Mouse (Mus musculus) liver, embryonic 16.5 days (tissue): ENCODE measurements around the gene Rasgef1b. TPM values are rescaled to one million over a fixed set of nuclear protein-coding genes. Genes with fewer than 3 reads are reported as not detected.

ENCODE experiments used
- ATAC-seq: fragments of 200-750 bp; cut with Nextera tagmentation; 2 replicates; pipeline ENCODE4 v1.8.0; 2017; ENCODE audit warnings: low read depth, mild to moderate bottlenecking, moderate number of reproducible peaks, moderate library complexity
- H3K27ac ChIP-seq: fragments of 300-500 bp; sonication (generic); 2 replicates; pipeline ENCODE4 v1.5.1; 2014; ENCODE audit warnings: mild to moderate bottlenecking, low read length
- H3K27me3 ChIP-seq: fragments of 300-500 bp; sonication (generic); 2 replicates; pipeline ENCODE4 v1.6.1; 2014; ENCODE audit warnings: low read depth, low read length, mixed read lengths; ENCODE audit not compliant: control insufficient read depth, insufficient read depth
- H3K36me3 ChIP-seq: fragments of 300-500 bp; sonication (generic); 2 replicates; pipeline ENCODE4 v1.6.1; 2014; ENCODE audit warnings: mild to moderate bottlenecking; ENCODE audit not compliant: control insufficient read depth, insufficient read depth
- H3K4me1 ChIP-seq: fragments of 300-500 bp; sonication (generic); 2 replicates; pipeline ENCODE4 v1.6.1; 2014; ENCODE audit warnings: low read depth, low read length, mixed read lengths; ENCODE audit not compliant: control insufficient read depth
- H3K4me2 ChIP-seq: fragments of 300-500 bp; sonication (generic); 2 replicates; pipeline ENCODE4 v1.6.1; 2014; ENCODE audit warnings: low read depth, low read length, mixed read lengths
- H3K4me3 ChIP-seq: fragments of 300-500 bp; sonication (generic); 2 replicates; pipeline ENCODE4 v1.5.1; 2014; ENCODE audit warnings: low read depth, mild to moderate bottlenecking, low read length
- H3K9ac ChIP-seq: fragments of 300-500 bp; sonication (generic); 2 replicates; pipeline ENCODE4 v1.6.1; 2014; ENCODE audit warnings: low read depth, low read length
- H3K9me3 ChIP-seq: fragments of 300-500 bp; sonication (generic); replicated peaks from 2 replicates; pipeline ENCODE4 v1.6.1; 2016; ENCODE audit warnings: low read length; ENCODE audit not compliant: control insufficient read depth
- WGBS: fragments of 180-500 bp; shearing (Covaris S2); extraction: QIAGEN DNeasy Blood & Tissue Kit; methylation state at CpG from one replicate; pipeline ENCODE4 v1.1.7; 2014; ENCODE audit not compliant: insufficient replicate concordance; 5-methylcytosine and 5-hydroxymethylcytosine counted together
- polyA plus RNA-seq: library from polyadenylated mRNA; unstranded; fragments of >200 nt; fragmentation: Nextera tagmentation; extraction: Ambion mirVana; gene quantifications from 2 replicates; pipeline ENCODE4 v1.2.1, GENCODE M21; 2015

Rasgef1b gene
- polyA plus RNA-seq, 1 experiment from 2014 or later = 11.5 TPM

DNA sequence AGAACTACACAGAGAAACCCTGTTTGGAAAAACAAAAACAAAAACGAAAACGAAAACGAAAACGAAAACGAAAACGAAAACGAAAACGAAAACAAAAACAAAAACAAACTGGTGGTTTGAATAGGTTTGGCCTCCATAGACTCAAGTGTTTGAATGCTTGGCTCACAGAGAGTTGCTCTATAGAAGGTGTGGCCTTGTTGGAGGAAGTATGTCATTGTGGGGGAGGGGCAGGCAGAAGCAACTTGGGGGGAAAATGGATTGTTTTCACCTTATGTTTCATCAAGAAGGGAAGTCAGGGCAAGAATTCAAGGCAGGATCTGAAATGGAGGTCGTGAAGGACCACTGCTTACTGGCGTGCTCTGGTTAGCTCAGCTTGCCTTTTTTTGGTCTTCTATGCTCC, 386.3 kb downstream of the Rasgef1b start:
- Histone ChIP-seq H3K36me3 (no peaks in the 10 kb centered on the region), H3K27ac (no peak overlapping the region), H3K9me3 (no peaks in the 10 kb centered on the region), H3K9ac (no peak overlapping the region), H3K4me2 (no peak overlapping the region), H3K4me3 (no peak overlapping the region), H3K27me3 (no peaks in the 10 kb centered on the region), H3K4me1 (no peaks in the 10 kb centered on the region; the same call in 1 of the 2 replicates)
- no peak for ATAC-seq
- WGBS = 80% methylated on average over 10 of the region's 10 CpGs

DNA sequence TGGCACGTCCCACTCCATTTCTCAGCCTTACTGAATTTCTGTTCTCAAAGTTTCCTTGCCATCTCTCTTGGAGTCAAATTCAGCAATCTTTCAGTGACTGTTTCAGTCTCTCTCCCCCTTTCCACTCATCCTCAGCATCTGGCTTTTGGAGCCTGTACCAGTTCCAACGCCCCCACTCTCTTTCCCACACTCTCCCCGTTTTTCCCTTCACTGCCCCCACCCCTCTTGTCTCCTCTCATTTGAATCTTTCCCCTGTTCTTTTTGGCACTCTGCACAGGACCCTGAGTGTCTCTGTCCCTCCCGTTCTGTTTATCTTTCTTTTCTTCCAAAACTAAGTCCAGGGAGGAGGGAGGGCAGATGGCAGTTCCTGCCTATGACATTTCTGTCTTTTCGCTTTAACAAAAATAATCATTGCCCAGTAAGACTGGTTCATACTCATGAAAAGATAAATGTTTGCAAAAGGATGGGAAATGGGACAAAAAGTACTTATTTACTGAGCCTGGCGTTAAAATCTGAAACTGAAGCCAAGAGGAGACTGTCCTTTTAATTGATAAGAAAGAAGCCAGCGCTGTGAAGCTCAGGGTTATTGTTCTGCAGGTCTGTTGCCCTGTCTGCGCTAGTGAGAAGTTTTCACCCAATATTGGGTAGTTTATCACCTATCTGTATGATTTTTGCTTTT, 388.4 kb downstream of the Rasgef1b start:
- Histone ChIP-seq H3K9ac (no peak overlapping the region), H3K27ac (peak overlapping the region; percentile 17; the same call in 1 of the 2 replicates), H3K4me2 (peak overlapping the region; percentile 47; the same call in 1 of the 2 replicates), H3K4me1 (no peaks in the 10 kb centered on the region; the same call in 1 of the 2 replicates), H3K36me3 (no peaks in the 10 kb centered on the region), H3K27me3 (no peaks in the 10 kb centered on the region), H3K4me3 (no peak overlapping the region), H3K9me3 (no peaks in the 10 kb centered on the region)
- ATAC-seq = no peak
- 67% methylated on average over 8 of the region's 8 CpGs for WGBS

DNA sequence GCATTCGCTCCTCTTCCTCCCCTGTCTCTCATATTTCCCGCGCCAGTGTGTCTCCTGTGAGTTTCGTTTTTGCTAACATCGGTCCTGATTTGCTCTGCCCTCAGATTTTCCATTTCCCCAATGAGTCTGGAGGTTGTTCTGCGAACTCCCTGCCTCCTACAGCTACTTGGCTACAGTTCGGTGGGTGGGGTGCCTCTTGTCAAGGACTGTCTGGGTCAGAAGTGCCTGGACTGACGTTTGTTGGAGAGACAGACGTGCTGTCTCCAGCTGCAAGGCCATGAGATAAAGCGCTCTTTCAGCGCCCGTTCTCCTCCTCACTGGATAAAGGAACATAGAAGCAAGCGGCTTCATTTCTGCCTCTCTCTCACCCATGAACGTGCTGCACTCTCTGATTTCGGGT, 389.1 kb downstream of the Rasgef1b start:
- Histone ChIP-seq H3K4me3 (peak overlapping the region; percentile 19), H3K9ac (0 out of 2 replicates have a peak overlapping the region, but pooled peaks have one; percentile 16), H3K4me2 (peak overlapping the region; percentile 47), H3K27ac (peak overlapping the region; percentile 17; the same call in 1 of the 2 replicates), H3K27me3 (no peaks in the 10 kb centered on the region), H3K4me1 (no peaks in the 10 kb centered on the region; the same call in 1 of the 2 replicates), H3K9me3 (no peaks in the 10 kb centered on the region), H3K36me3 (no peaks in the 10 kb centered on the region)
- ATAC-seq = peak; percentile 67
- WGBS = 35% methylated on average over 15 of the region's 15 CpGs

DNA sequence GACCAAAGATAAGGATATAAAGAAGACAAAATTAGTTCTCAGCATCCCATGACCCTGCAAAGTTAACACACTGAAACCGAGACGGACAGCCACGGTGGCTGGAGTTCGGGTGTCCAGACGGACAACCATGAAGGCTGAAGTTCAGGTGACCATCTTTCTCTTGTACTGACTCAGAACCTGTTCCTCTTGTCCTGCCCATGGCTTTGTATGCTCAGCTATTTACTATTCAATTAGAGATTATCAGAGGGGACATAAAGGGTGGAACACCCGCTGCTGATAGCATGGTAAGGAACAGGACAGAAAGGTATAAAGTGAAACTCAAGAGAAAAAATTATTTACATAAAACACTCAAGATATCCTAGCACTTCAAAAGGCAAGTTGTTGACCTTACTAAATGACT, 390.0 kb downstream of the Rasgef1b start:
- H3K4me1 ChIP-seq = no peaks in the 10 kb centered on the region; the same call in 1 of the 2 replicates
- H3K9me3 ChIP-seq = no peaks in the 10 kb centered on the region
- H3K27ac ChIP-seq = no peak overlapping the region
- H3K36me3 ChIP-seq = no peaks in the 10 kb centered on the region
- ATAC-seq = no peak
- H3K4me3 ChIP-seq = no peak overlapping the region
- 77% methylated on average over 6 of the region's 6 CpGs for WGBS
- no peak overlapping the region for H3K4me2 ChIP-seq
- H3K9ac ChIP-seq = no peak overlapping the region
- H3K27me3 ChIP-seq = no peaks in the 10 kb centered on the region

GRCm38 (mm10) chr5:99336427-99336826, 392.4 kb downstream of the Rasgef1b start:
- H3K4me3 ChIP-seq = no peak overlapping the region; the same call in 1 of the 2 replicates
- H3K9ac ChIP-seq = no peak overlapping the region
- H3K4me1 ChIP-seq = no peaks in the 10 kb centered on the region; the same call in 1 of the 2 replicates
- no peaks in the 10 kb centered on the region for H3K27me3 ChIP-seq
- no peak overlapping the region for H3K27ac ChIP-seq
- WGBS = 18% methylated on average over 11 of the region's 11 CpGs
- H3K4me2 ChIP-seq = no peak overlapping the region
- ATAC-seq = peak; percentile 30
- no peaks in the 10 kb centered on the region for H3K36me3 ChIP-seq
- H3K9me3 ChIP-seq = no peaks in the 10 kb centered on the region

GRCm38 (mm10) chr5:99334017-99334416, 394.8 kb downstream of the Rasgef1b start:
- Histone ChIP-seq H3K27ac (no peak overlapping the region), H3K9ac (no peak overlapping the region), H3K4me1 (no peaks in the 10 kb centered on the region), H3K9me3 (no peaks in the 10 kb centered on the region), H3K27me3 (no peaks in the 10 kb centered on the region), H3K4me3 (no peak overlapping the region), H3K36me3 (no peaks in the 10 kb centered on the region), H3K4me2 (no peak overlapping the region)
- ATAC-seq = no peak
- 45% methylated on average over 5 of the region's 5 CpGs for WGBS

DNA sequence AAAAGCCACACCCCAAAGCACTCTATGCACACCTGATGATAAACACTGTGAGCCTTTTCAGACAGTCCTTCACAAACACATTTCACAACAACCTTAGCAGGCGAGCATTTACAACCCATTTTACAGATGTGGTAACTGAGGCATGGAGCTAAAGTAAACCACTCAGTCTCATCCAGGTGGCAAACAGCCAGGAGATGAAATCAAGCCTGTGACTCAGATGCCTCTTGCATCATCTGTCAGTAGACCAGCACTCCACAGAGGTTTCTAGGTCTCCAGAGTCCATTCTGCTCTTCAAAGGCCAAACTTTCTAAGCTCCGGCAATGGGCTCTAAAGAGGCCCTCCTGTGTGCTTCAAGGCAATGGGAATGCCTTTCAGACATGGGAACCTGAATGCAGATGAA, 396.8 kb downstream of the Rasgef1b start:
- 67% methylated on average over 2 of the region's 2 CpGs for WGBS
- Histone ChIP-seq H3K36me3 (no peaks in the 10 kb centered on the region), H3K9ac (no peak overlapping the region), H3K4me1 (no peaks in the 10 kb centered on the region), H3K4me3 (no peak overlapping the region), H3K9me3 (no peaks in the 10 kb centered on the region), H3K27me3 (no peaks in the 10 kb centered on the region), H3K4me2 (no peak overlapping the region), H3K27ac (no peak overlapping the region)
- no peak for ATAC-seq

GRCm38 (mm10) chr5:99329065-99329464, 399.8 kb downstream of the Rasgef1b start:
- H3K27ac ChIP-seq = no peak overlapping the region
- H3K36me3 ChIP-seq = no peaks in the 10 kb centered on the region
- H3K9me3 ChIP-seq = no peaks in the 10 kb centered on the region
- ATAC-seq = no peak
- no peak overlapping the region for H3K9ac ChIP-seq
- no peak overlapping the region for H3K4me2 ChIP-seq
- H3K4me3 ChIP-seq = no peak overlapping the region
- WGBS = 51% methylated on average over 6 of the region's 6 CpGs
- no peaks in the 10 kb centered on the region for H3K27me3 ChIP-seq
- H3K4me1 ChIP-seq = no peaks in the 10 kb centered on the region

DNA sequence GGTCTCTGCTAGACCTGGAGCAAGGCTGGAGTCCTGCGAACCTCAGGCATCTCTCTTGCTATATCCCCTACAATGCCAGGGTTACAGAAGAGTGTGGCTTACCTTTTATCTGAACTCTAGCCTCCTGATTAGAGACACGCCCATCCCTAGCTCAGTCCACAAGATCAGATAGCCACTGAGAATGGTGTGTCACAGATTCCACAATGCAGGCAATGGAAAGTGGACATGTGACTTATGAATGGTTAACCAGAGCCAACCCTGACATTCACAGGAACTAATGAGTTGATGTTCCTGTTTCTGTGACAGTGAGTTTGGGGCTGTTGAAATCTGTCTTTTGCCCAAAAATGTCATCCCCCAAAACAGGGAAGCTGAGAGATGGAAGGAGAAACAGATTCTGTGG, 401.8 kb downstream of the Rasgef1b start:
- Histone ChIP-seq H3K4me2 (no peak overlapping the region), H3K9me3 (no peaks in the 10 kb centered on the region), H3K36me3 (no peaks in the 10 kb centered on the region), H3K4me1 (no peaks in the 10 kb centered on the region), H3K4me3 (no peak overlapping the region), H3K27ac (no peak overlapping the region), H3K27me3 (no peaks in the 10 kb centered on the region), H3K9ac (no peak overlapping the region)
- whole genome bisulfite sequencing = 40% methylated on average over 2 of the region's 2 CpGs
- peak; percentile 48 for ATAC-seq
